Mouse (Mus musculus) cerebellum, adult 2 months (tissue): ENCODE results near the gene Cd37.

ENCODE experiments used
- CTCF ChIP-seq: fragments of 200-500 bp; IDR thresholded peaks from 2 replicates; pipeline ENCODE4 v1.5.1; 2011; ENCODE audit warnings: low read depth, mild to moderate bottlenecking, control low read depth, low read length, moderate library complexity, borderline replicate concordance; ENCODE audit not compliant: insufficient read depth
- POLR2A ChIP-seq: fragments of 200-500 bp; IDR thresholded peaks from 2 replicates; pipeline ENCODE4 v1.6.1; 2011; ENCODE audit warnings: low read length, control low read depth, borderline replicate concordance; ENCODE audit not compliant: insufficient read depth

- TF ChIP-seq CTCF (no peak), POLR2A (no peak)
Measured at GRCm38 (mm10) chr7:45228548-45228947, 10.4 kb downstream of the Cd37 start.
